Comparison of ENCODE assay signal across 24 mouse cellular contexts in the genomic region with DNA sequence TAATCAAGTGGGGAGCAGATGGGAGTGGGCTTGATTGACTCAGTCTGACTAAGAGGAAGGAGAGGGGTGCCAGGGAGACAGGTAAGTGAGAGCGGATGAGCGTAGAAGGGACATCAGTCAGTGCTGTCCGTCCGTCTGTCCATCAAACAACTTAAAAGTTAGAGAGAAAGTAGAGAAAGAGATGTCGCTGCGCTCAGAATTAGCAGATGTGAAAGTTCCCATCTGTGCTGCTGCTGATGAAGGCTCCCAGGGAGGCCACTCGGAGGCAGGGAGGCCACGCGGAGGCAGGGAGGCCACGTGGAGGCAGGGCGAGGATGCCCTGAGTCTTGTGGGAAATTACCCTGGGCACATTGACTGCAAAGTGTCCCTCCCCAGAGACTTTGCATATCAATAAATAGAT.
A peak's percentile ranks its signal among the peaks of the same experiment; 100 is the strongest.
DNase-seq lines count a peak whose midpoint lies in the region; ATAC-seq and TF ChIP-seq lines count a peak whose summit lies in the region.
"Had no signal": no experiment of that assay in that cellular context is flagged by ENCODE, and none has a peak within 500 bp of the region (broad histone marks: within the 10 kb centered on the region; RNA-seq: fewer than 3 reads in every experiment).

No protein-coding gene starts in this region.

- in situ Hi-C loops in CH12.LX (cut with MboI; ENCODE audit: low pct_ligation_motif_present, low pct_unique_long_range_greater_than_20kb, low sequenced_read_pairs) = no loop called here

- H3K4me3 ChIP-seq in intestine, embryonic 14.5 days (ENCODE audit: low read depth, low read length) = no peak overlapping the region
- H3K4me3 ChIP-seq in intestine, embryonic 16.5 days (ENCODE audit: low read length) = no peak overlapping the region
- no peak overlapping the region for H3K4me3 ChIP-seq in CH12.LX (replicated peaks in 1 of 3; ENCODE audit: low read depth in 2 of 3, low read length in 2 of 3, poor library complexity in 1 of 3)
- no peak overlapping the region for H3K4me3 ChIP-seq in limb, embryonic 10.5 days
- no peak overlapping the region for H3K4me3 ChIP-seq in hindbrain, embryonic 13.5 days
- H3K4me3 ChIP-seq: embryonic facial prominence, embryonic 13.5 days; embryonic facial prominence, embryonic 15.5 days; erythroblast, embryonic 14.5 days; forebrain, embryonic 10.5 days; forebrain, embryonic 12.5 days had no signal

- H3K4me2 ChIP-seq in intestine, embryonic 14.5 days (ENCODE audit: low read length) = no peak overlapping the region
- no peak overlapping the region for H3K4me2 ChIP-seq in intestine, embryonic 16.5 days (ENCODE audit: low read depth, low read length)
- H3K4me2 ChIP-seq in CH12.LX (ENCODE audit: insufficient read depth, low read depth, poor library complexity, severe bottlenecking) = no peak overlapping the region
- H3K4me2 ChIP-seq in hindbrain, embryonic 13.5 days = no peak overlapping the region
- H3K4me2 ChIP-seq: embryonic facial prominence, embryonic 13.5 days; embryonic facial prominence, embryonic 15.5 days; forebrain, embryonic 12.5 days had no signal

- no peaks in the 10 kb centered on the region for H3K9me3 ChIP-seq in intestine, embryonic 14.5 days (ENCODE audit: control insufficient read depth, low read length)
- H3K9me3 ChIP-seq in intestine, embryonic 16.5 days (ENCODE audit: control insufficient read depth, low read length) = no peaks in the 10 kb centered on the region
- H3K9me3 ChIP-seq in CH12.LX (replicated peaks; ENCODE audit: low read length) = no peaks in the 10 kb centered on the region
- no peaks in the 10 kb centered on the region for H3K9me3 ChIP-seq in limb, embryonic 10.5 days (replicated peaks)
- H3K9me3 ChIP-seq in hindbrain, embryonic 13.5 days = no peaks in the 10 kb centered on the region
- H3K9me3 ChIP-seq: embryonic facial prominence, embryonic 13.5 days; embryonic facial prominence, embryonic 15.5 days; forebrain, embryonic 10.5 days; forebrain, embryonic 12.5 days; G1E had no signal

- H3K27me3 ChIP-seq in intestine, embryonic 14.5 days (replicated peaks; ENCODE audit: control insufficient read depth, insufficient read depth, low read length) = 0 out of 2 replicates have a peak, but pooled peaks cover 4% of the 10 kb centered on the region
- H3K27me3 ChIP-seq in intestine, embryonic 16.5 days (replicated peaks; ENCODE audit: control insufficient read depth, insufficient read depth, low read length) = 0 out of 2 replicates have a peak, but pooled peaks cover 6% of the 10 kb centered on the region
- H3K27me3 ChIP-seq in CH12.LX (replicated peaks) = no peaks in the 10 kb centered on the region
- peaks cover 45% of the 10 kb centered on the region for H3K27me3 ChIP-seq in limb, embryonic 10.5 days (ENCODE audit: low read depth, poor library complexity, severe bottlenecking)
- peaks cover 48% of the 10 kb centered on the region for H3K27me3 ChIP-seq in hindbrain, embryonic 13.5 days

- WGBS in intestine, embryonic 14.5 days = 88% methylated on average over 11 of the region's 11 CpGs
- 88% methylated on average over 11 of the region's 11 CpGs for WGBS in intestine, embryonic 16.5 days
- WGBS in limb, embryonic 10.5 days = 91% methylated on average over 11 of the region's 11 CpGs
- 82% methylated on average over 11 of the region's 11 CpGs for WGBS in hindbrain, embryonic 13.5 days

- TF ChIP-seq EP300 in CH12.LX (IDR thresholded peaks at IDR 0.05; ENCODE audit: low read length) = no peak

- no peaks in the 10 kb centered on the region for H3K79me2 ChIP-seq in CH12.LX (replicated peaks; ENCODE audit: control insufficient read depth, extremely low read depth, insufficient read depth, poor library complexity, severe bottlenecking)

- no peak overlapping the region for H3K9ac ChIP-seq in intestine, embryonic 14.5 days (ENCODE audit: low read length)
- H3K9ac ChIP-seq in intestine, embryonic 16.5 days (ENCODE audit: low read depth, low read length) = no peak overlapping the region
- H3K9ac ChIP-seq in CH12.LX (ENCODE audit: insufficient read depth, low read depth) = no peak overlapping the region
- H3K9ac ChIP-seq in hindbrain, embryonic 13.5 days = no peak overlapping the region
- H3K9ac ChIP-seq: embryonic facial prominence, embryonic 13.5 days; embryonic facial prominence, embryonic 15.5 days; forebrain, embryonic 12.5 days had no signal

- TF ChIP-seq RAD21 in CH12.LX (IDR thresholded peaks at IDR 0.05; ENCODE audit: low read depth, low read length) = no peak

- peak; percentile 40 for DNase-seq in intestine, embryonic 14.5 days (ENCODE audit: low spot score)
- peak; percentile 2 for DNase-seq in CH12.LX (ENCODE audit: extremely low read depth)
- DNase-seq in limb, embryonic 10.5 days (ENCODE audit: low spot score) = peak; percentile 15
- DNase-seq: adrenal gland, adult 8-10 months; adrenal gland, postnatal 14 days; adrenal gland, postnatal 36 days; cerebellum, adult 11-12 months; cerebellum, adult 2 months; cerebellum, adult 9-10 months; cerebellum, postnatal 10 days; cerebellum, postnatal 36 days; embryo, embryonic 11 days had no signal

- ATAC-seq in intestine, embryonic 14.5 days (replicated peaks; ENCODE audit: low FRiP score, low TSS enrichment, low read depth) = no peak
- no peak for ATAC-seq in intestine, embryonic 16.5 days
- ATAC-seq in hindbrain, embryonic 13.5 days (ENCODE audit: low FRiP score) = no peak
- ATAC-seq: activated CD4-positive, CD25-positive, alpha-beta regulatory T cell, adult 4 months; forebrain, embryonic 14.5 days; forebrain, embryonic 16.5 days; Patski had no signal

- no peak overlapping the region for H3K27ac ChIP-seq in intestine, embryonic 14.5 days (ENCODE audit: low read depth)
- H3K27ac ChIP-seq in intestine, embryonic 16.5 days (ENCODE audit: low read length) = no peak overlapping the region
- H3K27ac ChIP-seq in CH12.LX (ENCODE audit: insufficient read depth, low read depth) = no peak overlapping the region
- no peak overlapping the region for H3K27ac ChIP-seq in limb, embryonic 10.5 days
- no peak overlapping the region for H3K27ac ChIP-seq in hindbrain, embryonic 13.5 days
- H3K27ac ChIP-seq: embryonic facial prominence, embryonic 13.5 days; embryonic facial prominence, embryonic 15.5 days; forebrain, embryonic 10.5 days; forebrain, embryonic 12.5 days had no signal

- no peaks in the 10 kb centered on the region for H3K36me3 ChIP-seq in intestine, embryonic 14.5 days (ENCODE audit: control insufficient read depth, insufficient read depth, low read length)
- no peaks in the 10 kb centered on the region for H3K36me3 ChIP-seq in intestine, embryonic 16.5 days (ENCODE audit: control insufficient read depth, insufficient read depth, low read length)
- H3K36me3 ChIP-seq in CH12.LX (replicated peaks in 1 of 2; ENCODE audit: control insufficient read depth in 1 of 2, insufficient read depth in 1 of 2, low read length in 1 of 2) = no peaks in the 10 kb centered on the region
- H3K36me3 ChIP-seq in limb, embryonic 10.5 days = no peaks in the 10 kb centered on the region
- no peaks in the 10 kb centered on the region for H3K36me3 ChIP-seq in hindbrain, embryonic 13.5 days
- H3K36me3 ChIP-seq: embryonic facial prominence, embryonic 13.5 days; embryonic facial prominence, embryonic 15.5 days; forebrain, embryonic 10.5 days; forebrain, embryonic 12.5 days; G1E had no signal

- no peak for TF ChIP-seq POLR2A in CH12.LX (IDR thresholded peaks at IDR 0.05; ENCODE audit: low read depth, low read length)

- dilution Hi-C loops in CH12.LX (cut with MboI; ENCODE audit: extremely low pct_ligation_motif_present, extremely low pct_unique_long_range_greater_than_20kb, low sequenced_read_pairs) = no loop called here

- H3K4me1 ChIP-seq in intestine, embryonic 14.5 days (replicated peaks; ENCODE audit: control insufficient read depth, insufficient read depth, low read length) = no peaks in the 10 kb centered on the region
- H3K4me1 ChIP-seq in intestine, embryonic 16.5 days (ENCODE audit: control insufficient read depth, insufficient read depth, low read length) = no peaks in the 10 kb centered on the region
- H3K4me1 ChIP-seq in CH12.LX (ENCODE audit: control insufficient read depth in 1 of 2, insufficient read depth in 2 of 2) = peaks cover 3 to 4% of the 10 kb centered on the region in 2 experiments; a peak in 3 of 4 replicates
- H3K4me1 ChIP-seq in limb, embryonic 10.5 days = no peaks in the 10 kb centered on the region
- H3K4me1 ChIP-seq in hindbrain, embryonic 13.5 days (replicated peaks) = no peaks in the 10 kb centered on the region
- H3K4me1 ChIP-seq: embryonic facial prominence, embryonic 13.5 days; embryonic facial prominence, embryonic 15.5 days had no signal

- TF ChIP-seq CTCF in CH12.LX (conservative IDR thresholded peaks at IDR 0.05 in 1 of 2, IDR thresholded peaks at IDR 0.05 in 1 of 2; ENCODE audit: low read depth in 2 of 2, low read length in 2 of 2) = no peak

TF ChIP-seq in CH12.LX, 34 proteins besides CTCF, POLR2A, EP300 and RAD21:
- TF ChIP-seq ELF1 (IDR thresholded peaks at IDR 0.05; ENCODE audit: low read depth, low read length) = no peak
- no peak for TF ChIP-seq MAZ (IDR thresholded peaks at IDR 0.05; ENCODE audit: low read depth, low read length)
- no peak for TF ChIP-seq POLR2AphosphoS2 (IDR thresholded peaks at IDR 0.05; ENCODE audit: low read depth, low read length)
- no peak for TF ChIP-seq E2F4 (IDR thresholded peaks at IDR 0.05; ENCODE audit: insufficient replicate concordance, low read depth, low read length)
- TF ChIP-seq ZKSCAN1 (IDR thresholded peaks at IDR 0.05; ENCODE audit: borderline replicate concordance, low read depth, low read length) = no peak
- TF ChIP-seq USF2 (conservative IDR thresholded peaks at IDR 0.05; ENCODE audit: low read depth, low read length) = no peak
- no peak for TF ChIP-seq SMC3 (IDR thresholded peaks at IDR 0.05; ENCODE audit: low read depth, low read length)
- TF ChIP-seq RCOR1 (conservative IDR thresholded peaks at IDR 0.05; ENCODE audit: low read depth, low read length) = no peak
- TF ChIP-seq IRF4 (IDR thresholded peaks at IDR 0.05; ENCODE audit: low read depth, low read length) = no peak
